ENCODE assay signal across 10 mouse cellular contexts in the genomic region with DNA sequence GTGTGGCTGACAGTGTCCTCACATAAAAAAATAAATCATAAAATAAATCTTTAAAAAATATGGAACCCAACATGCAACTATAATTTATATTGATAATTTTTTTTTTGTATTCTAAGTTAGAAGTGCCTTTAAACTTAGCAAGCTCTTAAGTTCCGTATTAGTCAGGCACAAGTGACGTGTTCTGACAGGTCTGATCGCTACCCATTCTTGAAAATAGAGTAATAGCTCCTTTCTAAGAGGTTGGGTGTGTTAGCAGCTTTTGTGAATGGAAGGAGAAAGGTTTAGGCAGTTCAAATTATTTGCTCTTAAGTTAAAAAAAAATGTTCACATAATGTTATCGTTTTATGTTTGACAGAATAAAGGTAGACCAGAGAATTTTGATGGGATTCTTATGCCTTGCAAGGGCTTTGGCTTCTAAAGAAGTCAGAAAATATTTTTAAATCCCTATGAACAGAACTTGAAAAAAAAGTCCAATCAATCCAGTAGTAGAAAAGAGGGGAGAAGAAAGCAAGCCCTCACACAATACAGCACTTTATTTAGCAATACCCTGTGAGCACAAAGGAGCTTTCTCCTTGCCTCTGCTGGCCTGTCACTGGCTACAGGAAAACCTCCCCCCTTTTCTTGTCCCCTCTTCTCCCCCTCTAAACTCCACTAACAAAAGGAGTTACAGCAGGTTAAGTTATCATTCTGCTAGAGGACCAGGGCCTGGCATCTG. TPM values are rescaled to one million over a fixed set of nuclear protein-coding genes. Genes with fewer than 3 reads are reported as not detected.
A peak's percentile ranks its signal among the peaks of the same experiment; 100 is the strongest.
DNase-seq lines count a peak whose midpoint lies in the region; ATAC-seq and TF ChIP-seq lines count a peak whose summit lies in the region.
"Had no signal": no experiment of that assay in that cellular context is flagged by ENCODE, and none has a peak within 500 bp of the region (broad histone marks: within the 10 kb centered on the region; RNA-seq: fewer than 3 reads in every experiment).

No protein-coding gene starts in this region.

- no peak for TF ChIP-seq EP300 in stomach, postnatal 0 days (optimal IDR thresholded peaks at IDR 0.05)

- no peak overlapping the region for H3K9ac ChIP-seq in forebrain, embryonic 14.5 days (ENCODE audit: low read length)
- no peak overlapping the region for H3K9ac ChIP-seq in midbrain, embryonic 13.5 days (replicated peaks)
- no peak overlapping the region for H3K9ac ChIP-seq in stomach, postnatal 0 days (ENCODE audit: low read length)
- H3K9ac ChIP-seq: lung, embryonic 15.5 days had no signal

- DNase-seq in testis, postnatal 14 days (ENCODE audit: low spot score), result no peak
- DNase-seq in forebrain, embryonic 14.5 days (ENCODE audit: low spot score), result peak; percentile 51
- no peak for DNase-seq in stomach, postnatal 0 days (ENCODE audit: low spot score)
- no peak for DNase-seq in B cell, adult 2 months
- DNase-seq in yolk sac, embryonic 10.5 days (ENCODE audit: low spot score), result no peak

- H3K4me2 ChIP-seq in forebrain, embryonic 14.5 days (ENCODE audit: low read length), result no peak overlapping the region
- H3K4me2 ChIP-seq in midbrain, embryonic 13.5 days (replicated peaks), result no peak overlapping the region
- H3K4me2 ChIP-seq in stomach, postnatal 0 days (replicated peaks; ENCODE audit: low read depth), result no peak overlapping the region
- H3K4me2 ChIP-seq: heart, embryonic 11.5 days; lung, embryonic 15.5 days had no signal

- 18% methylated on average over 4 of the region's 4 CpGs for WGBS in forebrain, embryonic 14.5 days
- WGBS in midbrain, embryonic 13.5 days, result 18% methylated on average over 4 of the region's 4 CpGs
- 48% methylated on average over 4 of the region's 4 CpGs for WGBS in stomach, postnatal 0 days

- no peak for TF ChIP-seq CTCF in testis, adult 2 months (IDR thresholded peaks at IDR 0.05; ENCODE audit: control insufficient read depth, insufficient read depth, insufficient replicate concordance, low read depth, low read length)
- TF ChIP-seq CTCF in stomach, postnatal 0 days (IDR thresholded peaks at IDR 0.05; ENCODE audit: low read depth), result no peak

- H3K9me3 ChIP-seq in forebrain, embryonic 14.5 days (replicated peaks; ENCODE audit: control insufficient read depth, low read length), result no peaks in the 10 kb centered on the region
- no peaks in the 10 kb centered on the region for H3K9me3 ChIP-seq in midbrain, embryonic 13.5 days
- H3K9me3 ChIP-seq in stomach, postnatal 0 days (ENCODE audit: control insufficient read depth, low read length), result no peaks in the 10 kb centered on the region
- H3K9me3 ChIP-seq: lung, embryonic 15.5 days had no signal

- H3K27ac ChIP-seq in testis, adult 2 months (ENCODE audit: control insufficient read depth, insufficient read depth, low read depth, low read length), result no peak overlapping the region
- no peak overlapping the region for H3K27ac ChIP-seq in forebrain, embryonic 14.5 days (ENCODE audit: low read depth, low read length)
- H3K27ac ChIP-seq in midbrain, embryonic 13.5 days, result no peak overlapping the region
- H3K27ac ChIP-seq in stomach, postnatal 0 days (replicated peaks), result 0 out of 2 replicates have a peak overlapping the region, but pooled peaks have one; percentile 45
- H3K27ac ChIP-seq: lung, embryonic 15.5 days had no signal

- no peaks in the 10 kb centered on the region for H3K4me1 ChIP-seq in testis, adult 2 months (ENCODE audit: control insufficient read depth, insufficient read depth, low read length)
- H3K4me1 ChIP-seq in forebrain, embryonic 14.5 days (ENCODE audit: control insufficient read depth, insufficient read depth, low read length), result 0 out of 2 replicates have a peak, but pooled peaks cover 3% of the 10 kb centered on the region
- peaks cover 5% of the 10 kb centered on the region; the same call in 1 of the 2 replicates for H3K4me1 ChIP-seq in midbrain, embryonic 13.5 days (replicated peaks)
- no peaks in the 10 kb centered on the region for H3K4me1 ChIP-seq in stomach, postnatal 0 days (replicated peaks; ENCODE audit: control insufficient read depth, insufficient read depth)
- H3K4me1 ChIP-seq: lung, embryonic 15.5 days had no signal

- peak overlapping the region; percentile 68 for H3K4me3 ChIP-seq in testis, adult 2 months (ENCODE audit: control insufficient read depth, low read depth, low read length)
- H3K4me3 ChIP-seq in forebrain, embryonic 14.5 days (ENCODE audit: low read depth, low read length), result no peak overlapping the region
- no peak overlapping the region for H3K4me3 ChIP-seq in midbrain, embryonic 13.5 days (replicated peaks)
- H3K4me3 ChIP-seq in stomach, postnatal 0 days (ENCODE audit: low read depth, low read length), result no peak overlapping the region
- H3K4me3 ChIP-seq: lung, embryonic 15.5 days had no signal

- no peaks in the 10 kb centered on the region for H3K27me3 ChIP-seq in testis, adult 2 months (ENCODE audit: control insufficient read depth, insufficient read depth, low read length)
- no peaks in the 10 kb centered on the region for H3K27me3 ChIP-seq in forebrain, embryonic 14.5 days (replicated peaks; ENCODE audit: control insufficient read depth, insufficient read depth, low read length)
- peaks cover 55% of the 10 kb centered on the region for H3K27me3 ChIP-seq in midbrain, embryonic 13.5 days
- no peaks in the 10 kb centered on the region for H3K27me3 ChIP-seq in stomach, postnatal 0 days (ENCODE audit: control insufficient read depth, insufficient read depth, low read length)
- H3K27me3 ChIP-seq: lung, embryonic 15.5 days had no signal

- H3K36me3 ChIP-seq in testis, adult 2 months (ENCODE audit: control insufficient read depth, insufficient read depth, low read length), result no peaks in the 10 kb centered on the region
- no peaks in the 10 kb centered on the region for H3K36me3 ChIP-seq in forebrain, embryonic 14.5 days (ENCODE audit: control insufficient read depth, insufficient read depth, low read length)
- no peaks in the 10 kb centered on the region for H3K36me3 ChIP-seq in midbrain, embryonic 13.5 days
- H3K36me3 ChIP-seq in stomach, postnatal 0 days (ENCODE audit: control insufficient read depth, insufficient read depth, low read length), result no peaks in the 10 kb centered on the region
- H3K36me3 ChIP-seq: lung, embryonic 15.5 days had no signal

- peak; percentile 86 for ATAC-seq in forebrain, embryonic 14.5 days
- peak; percentile 87 for ATAC-seq in midbrain, embryonic 13.5 days
- no peak for ATAC-seq in stomach, postnatal 0 days (ENCODE audit: low FRiP score, low TSS enrichment)
- ATAC-seq in inflammation-experienced regulatory T-cells, adult 6 months, result no peak

- TF ChIP-seq POLR2A in testis, adult 2 months (IDR thresholded peaks at IDR 0.05; ENCODE audit: control insufficient read depth, low read depth, low read length), result no peak

RNA-seq across cellular contexts. Expression of gene Gpd2, which starts 29.4 kb away (rescaled TPM):
- polyA plus RNA-seq in testis, adult 2 months (2012; rRNA removed), result 220 and 242 TPM in 2 replicates
- 17.8 and 21.8 TPM in 2 replicates for polyA plus RNA-seq in forebrain, embryonic 14.5 days (2014; fragmentation: Nextera tagmentation; extraction: Ambion mirVana)
- 11.6 and 12.0 TPM in 2 replicates for polyA plus RNA-seq in midbrain, embryonic 13.5 days (2015; fragmentation: Nextera tagmentation; extraction: Ambion mirVana)
- 32.4 and 33.5 TPM in 2 replicates for polyA plus RNA-seq in stomach, postnatal 0 days (2015; fragmentation: Nextera tagmentation; extraction: Ambion mirVana)
- polyA plus RNA-seq in inflammation-experienced regulatory T-cells, adult 6 months (2017; shearing (Covaris generic)), result 10 to 100 TPM; 13.9 to 21.8 (median 15.2) TPM

Comparison
In these comparisons a context has a peak if more than half of its experiments do, and no peak if none do; other contexts are left out.
1. ATAC-seq: peak in forebrain, embryonic 14.5 days (single experiment) and midbrain, embryonic 13.5 days (single experiment); none in stomach, postnatal 0 days (single experiment) and inflammation-experienced regulatory T-cells, adult 6 months (single experiment).